Mouse (Mus musculus): ENCODE results near the gene Fam43a.

Gene Fam43a

DNA sequence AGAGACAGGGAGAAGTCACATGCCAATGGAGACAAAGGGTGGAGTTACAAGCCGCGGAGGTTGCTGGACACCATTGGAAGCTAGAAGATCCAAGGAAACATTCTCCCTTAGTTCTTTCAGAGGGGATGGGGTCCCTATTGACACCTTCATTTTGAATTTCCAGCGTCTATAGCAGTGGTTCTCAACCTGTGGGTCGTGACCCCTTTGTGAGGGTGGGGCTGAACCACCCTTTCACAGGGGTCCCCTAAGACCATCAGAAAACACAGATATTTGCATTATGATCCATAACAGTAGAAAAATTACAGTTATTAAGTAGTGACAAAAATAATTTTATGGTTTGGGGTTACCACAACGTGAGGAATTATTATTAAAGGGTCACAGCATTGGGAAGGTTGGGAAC, 30.0 kb downstream of the Fam43a start:
- no peak for DNase-seq (ENCODE audit: low spot score)

DNA sequence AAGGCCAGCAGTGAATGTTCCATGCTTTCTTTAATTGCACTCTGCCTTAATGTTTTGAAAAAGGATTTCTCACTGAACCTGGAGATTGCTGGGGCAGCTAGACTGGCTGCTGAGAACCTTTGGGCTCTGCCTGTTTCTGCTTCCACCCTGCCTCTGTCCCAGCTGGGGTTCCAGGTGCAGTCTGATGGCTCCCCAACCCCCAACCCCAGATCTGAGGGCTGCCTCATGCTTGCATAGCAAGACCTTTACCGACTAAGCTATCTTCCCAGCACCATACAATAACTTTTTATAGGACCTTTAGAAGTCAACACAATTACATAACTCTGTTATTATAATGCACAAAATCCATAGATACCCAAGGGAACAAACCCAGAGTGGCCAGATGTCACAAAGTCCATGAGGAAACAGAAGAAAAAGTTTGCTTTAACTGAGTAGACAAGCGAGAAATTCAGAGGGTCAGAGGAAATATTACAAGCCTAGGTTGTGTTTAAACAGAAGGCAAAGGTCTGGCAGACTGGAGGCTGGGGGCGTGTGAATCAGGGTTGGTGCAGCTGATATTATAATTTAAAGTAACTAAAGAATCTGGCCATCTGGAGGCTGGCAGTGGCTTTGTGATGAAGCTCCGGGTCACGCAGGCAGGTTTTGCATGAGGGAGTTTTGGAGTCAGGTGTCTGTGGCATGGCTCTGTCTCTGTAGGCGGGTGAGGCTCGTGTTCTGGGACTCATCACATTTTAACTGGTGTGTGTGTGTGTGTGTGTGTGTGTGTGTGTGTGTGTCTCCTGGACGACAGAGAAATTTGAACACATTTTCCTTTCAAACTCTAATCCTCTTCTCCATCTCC, 34.6 kb downstream of the Fam43a start:
- DNase-seq (ENCODE audit: low spot score): no peak

DNA sequence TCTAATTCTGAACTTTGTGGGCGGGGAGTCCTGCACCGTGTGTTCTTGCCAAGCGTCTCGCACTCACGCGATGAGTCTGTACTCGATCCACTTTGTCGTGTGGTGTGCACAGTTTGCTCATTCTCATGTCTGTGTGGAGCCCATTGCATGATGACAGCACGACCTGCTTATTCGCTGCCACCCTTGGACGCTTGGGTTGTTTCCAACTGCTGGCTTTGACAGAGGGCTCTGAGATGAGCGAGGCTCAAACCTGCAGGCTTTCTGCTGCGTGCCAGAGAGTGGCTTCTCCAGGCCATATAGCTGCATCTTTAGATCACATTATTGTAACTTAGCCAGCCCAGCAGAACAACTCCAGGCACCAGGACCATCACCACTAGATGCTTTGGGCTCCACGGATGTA, 39.1 kb downstream of the Fam43a start:
- DNase-seq (ENCODE audit: low spot score): no peak

DNA sequence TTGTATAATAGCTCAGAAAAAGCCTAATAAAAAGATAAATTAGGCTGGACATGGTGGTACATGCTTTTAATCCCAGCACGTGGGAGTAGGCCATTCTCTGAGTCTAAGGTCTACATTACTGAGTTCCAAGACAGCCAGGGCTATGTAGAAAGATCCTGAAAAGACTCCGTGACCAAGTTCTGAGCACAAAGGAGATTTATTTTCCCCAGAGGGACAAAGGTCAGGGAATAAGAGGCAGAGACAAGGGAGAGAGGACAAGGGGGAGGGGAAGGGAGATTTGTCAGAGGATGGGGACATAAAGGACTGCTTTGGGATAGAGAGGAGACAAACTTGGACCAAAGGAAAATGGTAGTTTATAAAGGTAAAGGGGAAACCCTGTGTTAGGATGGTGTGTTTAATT, 41.1 kb downstream of the Fam43a start:
- DNase-seq (ENCODE audit: low spot score): no peak

DNA sequence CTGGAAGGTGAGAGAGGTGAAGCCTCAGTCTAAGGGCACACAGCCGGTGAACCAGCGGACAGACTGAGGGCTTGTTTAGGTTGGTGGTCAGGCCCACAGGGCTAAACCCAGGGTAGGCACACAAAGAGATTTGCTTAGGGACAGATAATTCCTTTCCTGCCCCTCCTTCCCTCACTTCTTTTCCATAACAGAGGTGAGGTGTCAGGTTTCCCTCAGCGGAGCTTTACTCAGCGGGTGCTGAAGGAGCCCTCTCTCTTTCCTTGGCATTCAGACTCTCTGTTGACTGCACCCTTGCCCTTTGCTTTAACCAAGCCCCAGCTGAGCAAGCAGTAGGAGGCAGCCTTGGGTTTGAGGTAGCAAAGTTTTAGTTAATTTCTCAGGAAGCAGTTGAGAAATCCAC, 41.9 kb downstream of the Fam43a start:
- DNase-seq (ENCODE audit: low spot score): no peak

DNA sequence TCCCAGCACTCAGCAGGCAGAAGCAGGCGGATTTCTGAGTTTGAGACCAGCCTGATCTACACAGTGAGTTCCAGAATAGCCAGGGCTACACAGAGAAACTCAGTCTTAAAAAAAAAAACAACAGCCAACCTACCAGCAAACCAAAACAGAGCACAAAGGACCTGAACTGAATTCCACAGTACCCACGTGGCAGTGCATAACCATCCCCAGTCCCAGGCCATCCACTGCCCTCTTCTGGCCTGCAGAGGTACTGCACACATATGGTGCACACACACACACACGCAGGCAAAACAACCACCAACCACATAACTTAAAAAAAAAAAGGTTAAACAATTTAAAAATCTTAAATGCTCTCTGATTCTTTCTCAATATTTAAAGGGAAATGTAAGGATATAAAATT, 42.7 kb downstream of the Fam43a start:
- no peak for DNase-seq (ENCODE audit: low spot score)

DNA sequence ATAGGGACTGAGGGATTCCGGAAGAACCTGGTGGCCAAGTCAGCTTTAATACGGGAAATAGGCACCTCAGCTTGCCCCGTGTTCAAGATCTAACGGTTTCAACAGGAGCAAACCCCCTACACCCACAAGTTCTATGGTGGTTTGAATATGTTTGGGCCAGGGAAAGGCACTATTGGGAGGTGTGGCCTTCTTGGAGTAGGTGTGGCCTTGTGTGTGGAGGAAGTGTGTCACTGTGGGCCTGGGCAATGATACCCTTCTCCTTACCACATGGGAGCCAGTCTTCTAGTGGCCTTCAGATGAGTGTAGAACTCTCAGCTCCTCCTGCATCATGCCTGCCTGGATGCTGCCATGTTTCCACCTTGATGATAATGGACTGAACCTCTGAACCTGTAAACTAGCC, 45.5 kb downstream of the Fam43a start:
- DNase-seq (ENCODE audit: low spot score): no peak

DNA sequence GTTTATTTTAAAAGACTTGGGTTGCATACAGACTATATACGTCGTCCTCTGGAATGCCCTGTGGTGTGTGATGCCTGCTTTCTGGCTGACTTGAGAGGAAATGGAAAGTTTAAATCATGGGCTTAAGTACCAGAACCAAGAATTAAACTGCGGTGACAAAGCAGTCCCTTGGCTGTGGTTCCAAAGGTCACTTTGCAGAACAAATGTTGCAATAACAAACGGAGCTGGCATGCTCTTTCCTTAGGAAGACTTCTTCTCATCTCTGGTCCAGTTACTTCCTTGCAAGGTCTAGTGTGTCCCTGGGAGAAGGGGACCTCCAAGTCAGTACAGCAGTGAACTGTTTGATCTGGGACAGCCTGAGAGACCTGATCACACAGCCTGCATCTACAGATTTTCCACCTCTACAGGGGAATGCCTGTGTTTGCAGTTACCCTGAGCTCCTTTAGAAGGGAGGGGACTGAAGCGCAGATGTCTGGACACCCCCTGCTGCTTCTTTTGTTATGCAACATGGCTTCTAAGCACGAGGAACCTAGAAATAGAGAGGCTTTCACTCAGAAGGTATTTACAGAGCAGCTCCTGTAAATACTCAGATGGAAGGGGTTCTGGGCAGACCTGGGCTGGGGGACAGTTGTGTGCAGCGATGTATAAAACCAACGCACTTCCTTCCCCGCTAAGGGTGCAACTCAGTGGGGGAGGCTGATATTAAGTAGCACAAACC, 46.5 kb downstream of the Fam43a start:
- no peak for DNase-seq (ENCODE audit: low spot score)

DNA sequence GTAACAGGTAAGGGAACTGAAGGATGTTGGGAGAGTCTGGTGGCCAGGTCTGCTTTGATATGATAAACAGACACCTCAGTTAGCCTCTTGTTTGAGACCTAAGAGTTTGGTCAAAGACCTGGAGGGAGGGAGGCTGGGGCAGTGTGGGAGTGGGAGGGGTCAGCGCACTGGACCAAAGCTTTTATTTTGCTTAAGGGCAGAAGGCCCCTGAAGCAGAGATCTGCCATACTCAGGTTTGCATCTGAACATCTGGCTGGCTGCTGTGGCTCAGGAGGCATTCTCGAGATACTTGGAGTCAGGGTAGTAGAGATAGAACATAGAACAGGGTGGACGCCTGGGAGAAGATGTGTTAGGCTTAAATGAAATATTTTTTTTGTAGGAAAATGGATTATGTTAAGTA, 47.3 kb downstream of the Fam43a start:
- DNase-seq (ENCODE audit: low spot score): no peak

DNA sequence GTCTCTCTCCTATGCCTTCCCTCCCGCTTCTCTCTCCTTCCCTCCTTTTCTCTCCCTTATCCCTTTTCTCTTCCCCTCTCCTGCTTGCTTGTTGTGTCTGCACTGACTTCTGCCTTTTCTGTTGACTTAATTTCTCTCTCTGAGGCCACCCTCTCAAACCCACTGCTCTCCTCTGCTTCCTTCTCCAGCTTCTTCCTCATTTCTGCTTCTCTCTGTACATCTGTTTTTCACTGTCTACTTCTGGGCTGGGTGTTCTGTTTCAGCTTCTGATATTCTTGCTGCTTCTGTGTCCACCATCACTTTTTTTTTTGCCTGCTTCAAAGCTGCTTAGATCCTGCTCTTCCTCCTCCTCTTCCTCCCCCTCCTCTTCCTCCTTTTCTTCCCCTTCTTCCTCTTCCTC, 51.8 kb downstream of the Fam43a start:
- no peak for DNase-seq (ENCODE audit: low spot score)

Measured in ovary, postnatal 10 days (tissue).